Mouse (Mus musculus) neural tube, embryonic 14.5 days (tissue): ENCODE results near the gene Srrm1. TPM values are rescaled to one million over a fixed set of nuclear protein-coding genes. Genes with fewer than 3 reads are reported as not detected.

ENCODE experiments used
- ATAC-seq: fragments of 200-750 bp; cut with Nextera tagmentation; 2 replicates; pipeline ENCODE4 v1.8.0; 2017; ENCODE audit warnings: low read depth, mild to moderate bottlenecking, moderate TSS enrichment, moderate library complexity
- H3K27ac ChIP-seq: fragments of 300-500 bp; sonication (generic); 2 replicates; pipeline ENCODE4 v1.5.1; 2014; ENCODE audit warnings: low read depth, mild to moderate bottlenecking, control low read depth, low read length, moderate library complexity, mixed read lengths
- H3K27me3 ChIP-seq: fragments of 300-500 bp; sonication (generic); 2 replicates; pipeline ENCODE4 v1.6.1; 2014; ENCODE audit warnings: low read length; ENCODE audit not compliant: control insufficient read depth, insufficient read depth
- H3K36me3 ChIP-seq: fragments of 300-500 bp; sonication (generic); 2 replicates; pipeline ENCODE4 v1.6.1; 2014; ENCODE audit warnings: low read length, mixed read lengths; ENCODE audit not compliant: control insufficient read depth, insufficient read depth
- H3K4me1 ChIP-seq: fragments of 300-500 bp; sonication (generic); 2 replicates; pipeline ENCODE4 v1.6.1; 2014; ENCODE audit warnings: low read length; ENCODE audit not compliant: control insufficient read depth, insufficient read depth
- H3K4me2 ChIP-seq: fragments of 300-500 bp; sonication (generic); 2 replicates; pipeline ENCODE4 v1.6.1; 2014; ENCODE audit warnings: mild to moderate bottlenecking, low read depth, low read length, control low read depth
- H3K4me3 ChIP-seq: fragments of 300-500 bp; sonication (generic); 2 replicates; pipeline ENCODE4 v1.5.1; 2014; ENCODE audit warnings: low read depth, low read length, control low read depth, mixed read lengths
- H3K9ac ChIP-seq: fragments of 300-500 bp; sonication (generic); replicated peaks from 2 replicates; pipeline ENCODE4 v1.6.1; 2014; ENCODE audit warnings: low read depth, mild to moderate bottlenecking, control low read depth, low read length, mixed read lengths
- H3K9me3 ChIP-seq: fragments of 300-500 bp; sonication (generic); 2 replicates; pipeline ENCODE4 v1.6.1; 2016; ENCODE audit warnings: low read length; ENCODE audit not compliant: control insufficient read depth
- WGBS: fragments of 180-500 bp; shearing (Covaris S2); extraction: QIAGEN DNeasy Blood & Tissue Kit; methylation state at CpG from one replicate; pipeline ENCODE4 v1.1.7; 2014; 5-methylcytosine and 5-hydroxymethylcytosine counted together
- polyA plus RNA-seq: library from polyadenylated mRNA; unstranded; fragments of >200 nt; fragmentation: Nextera tagmentation; extraction: Ambion mirVana; gene quantifications from 2 replicates; pipeline ENCODE4 v1.2.1, GENCODE M21; 2014

Srrm1 gene
- polyA plus RNA-seq, 1 experiment from 2014 or later, result 183 TPM

- no peak overlapping the region for H3K4me2 ChIP-seq
- 80% methylated on average over 7 of the region's 7 CpGs for WGBS
- H3K9ac ChIP-seq, result no peak overlapping the region
- H3K36me3 ChIP-seq, result no peaks in the 10 kb centered on the region
- H3K4me1 ChIP-seq, result peaks cover 11% of the 10 kb centered on the region; the same call in 1 of the 2 replicates
- H3K9me3 ChIP-seq, result no peaks in the 10 kb centered on the region
- H3K27me3 ChIP-seq, result peaks cover 4% of the 10 kb centered on the region; the same call in 1 of the 2 replicates
- no peak for ATAC-seq
- no peak overlapping the region for H3K27ac ChIP-seq
- H3K4me3 ChIP-seq, result no peak overlapping the region
Observed at GRCm38 (mm10) chr4:135274761-135275160, 78.4 kb downstream of the Srrm1 start.

- H3K4me1 ChIP-seq, result peaks cover 17% of the 10 kb centered on the region; the same call in 1 of the 2 replicates
- H3K4me3 ChIP-seq, result peak overlapping the region; percentile 84
- peaks cover 4% of the 10 kb centered on the region; the same call in 1 of the 2 replicates for H3K27me3 ChIP-seq
- ATAC-seq, result no peak
- no peak overlapping the region for H3K27ac ChIP-seq
- WGBS, result 2% methylated on average over 17 of the region's 17 CpGs
- no peak overlapping the region for H3K9ac ChIP-seq
- H3K4me2 ChIP-seq, result peak overlapping the region; percentile 76
- H3K9me3 ChIP-seq, result no peaks in the 10 kb centered on the region
- H3K36me3 ChIP-seq, result no peaks in the 10 kb centered on the region
Observed at GRCm38 (mm10) chr4:135273307-135273682, 79.8 kb downstream of the Srrm1 start.

GRCm38 (mm10) chr4:135272640-135273306 is 80.3 kb downstream of the Srrm1 start, which contains the start of gene Clic4:
TSS of gene Clic4 (minus strand) at chr4:135272814.
- Histone ChIP-seq H3K9me3 (no peaks in the 10 kb centered on the region), H3K27me3 (peaks cover 4% of the 10 kb centered on the region; the same call in 1 of the 2 replicates), H3K27ac (peak within 1 kb of the TSS; percentile 92), H3K4me3 (peak within 1 kb of the TSS; percentile 84), H3K9ac (peak within 1 kb of the TSS; percentile 87), H3K4me1 (peaks cover 21% of the 10 kb centered on the region), H3K4me2 (peak within 1 kb of the TSS; percentile 76), H3K36me3 (no peaks in the 10 kb centered on the region)
- peak; percentile 99 for ATAC-seq
- WGBS, result under 1% methylated on average over 64 of the region's 64 CpGs

- no peaks in the 10 kb centered on the region for H3K9me3 ChIP-seq
- H3K9ac ChIP-seq, result peak overlapping the region; percentile 87
- peak overlapping the region; percentile 84 for H3K4me3 ChIP-seq
- peaks cover 27% of the 10 kb centered on the region for H3K4me1 ChIP-seq
- no peaks in the 10 kb centered on the region for H3K36me3 ChIP-seq
- H3K27ac ChIP-seq, result peak overlapping the region; percentile 92
- under 1% methylated on average over 58 of the region's 67 CpGs for WGBS
- H3K27me3 ChIP-seq, result peaks cover 4% of the 10 kb centered on the region; the same call in 1 of the 2 replicates
- peak overlapping the region; percentile 76 for H3K4me2 ChIP-seq
- ATAC-seq, result peak; percentile 70
Observed at GRCm38 (mm10) chr4:135271881-135272616, 81.1 kb downstream of the Srrm1 start.

- ATAC-seq, result no peak
Observed at GRCm38 (mm10) chr4:135271419-135271828, 81.7 kb downstream of the Srrm1 start.

More at GRCm38 (mm10) chr4:135271419-135271828, 81.7 kb downstream of the Srrm1 start:
- Histone ChIP-seq H3K27ac (no peak overlapping the region), H3K27me3 (peaks cover 4% of the 10 kb centered on the region; the same call in 1 of the 2 replicates), H3K4me3 (peak overlapping the region; percentile 84), H3K4me1 (peaks cover 27% of the 10 kb centered on the region), H3K4me2 (peak overlapping the region; percentile 76), H3K9me3 (no peaks in the 10 kb centered on the region), H3K36me3 (no peaks in the 10 kb centered on the region), H3K9ac (peak overlapping the region; percentile 87; the same call in 1 of the 2 replicates)
- under 1% methylated on average over 20 of the region's 20 CpGs for WGBS

Other genes starting within 250 kb of the Srrm1 start
- gene Runx3, start 232.7 kb downstream of the Srrm1 start, polyA plus RNA-seq, result 0.54 TPM in 1 of 2 replicates, not detected in the other
- gene Clic4, start 80.5 kb downstream of the Srrm1 start, polyA plus RNA-seq, result 27.5 and 48.5 TPM in 2 replicates
- gene Ncmap, start 44.9 kb upstream of the Srrm1 start, polyA plus RNA-seq, result 0.92 and 1.5 TPM in 2 replicates
- 38.0 and 56.9 TPM in 2 replicates for gene Rcan3, start 80.5 kb upstream of the Srrm1 start, polyA plus RNA-seq
- 0.40 and 0.46 TPM in 2 replicates for gene Stpg1, start 141.5 kb upstream of the Srrm1 start, polyA plus RNA-seq
- 4.8 and 14.9 TPM in 2 replicates for gene Nipal3, start 141.7 kb upstream of the Srrm1 start, polyA plus RNA-seq
- 0.99 and 1.0 TPM in 2 replicates for gene Grhl3, start 220.3 kb upstream of the Srrm1 start, polyA plus RNA-seq